Comparison of ENCODE assay signal across 27 mouse cellular contexts in the genomic region with DNA sequence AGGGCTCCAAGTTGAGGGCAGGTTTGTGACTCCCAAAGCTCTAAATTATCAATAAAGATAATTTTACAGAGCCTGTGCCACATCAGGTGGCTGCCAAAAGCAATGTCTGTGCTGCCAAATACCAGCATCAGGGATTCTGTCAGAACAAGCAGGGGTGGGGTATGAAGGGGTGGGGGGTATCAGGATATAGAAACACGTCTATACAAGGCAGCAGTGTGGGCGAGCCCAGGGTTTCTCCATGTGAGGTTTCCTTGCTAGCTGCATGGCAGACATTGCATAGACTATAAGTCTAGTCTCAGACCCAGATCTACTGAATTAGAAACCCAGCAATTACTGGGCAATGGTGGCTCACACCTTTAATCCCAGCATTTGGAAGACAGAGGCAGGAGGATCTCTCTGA. TPM values are rescaled to one million over a fixed set of nuclear protein-coding genes. Genes with fewer than 3 reads are reported as not detected.
DNase-seq lines count a peak whose midpoint lies in the region; ATAC-seq and TF ChIP-seq lines count a peak whose summit lies in the region.
"Had no signal": no experiment of that assay in that cellular context is flagged by ENCODE, and none has a peak within 500 bp of the region (broad histone marks: within the 10 kb centered on the region; RNA-seq: fewer than 3 reads in every experiment).

No protein-coding gene starts in this region.

- no peak overlapping the region for H3K27ac ChIP-seq in forebrain, embryonic 14.5 days (ENCODE audit: low read depth, low read length)
- H3K27ac ChIP-seq in forebrain, postnatal 0 days (ENCODE audit: low read depth, low read length): no peak overlapping the region
- H3K27ac ChIP-seq: embryonic facial prominence, embryonic 10.5 days; embryonic facial prominence, embryonic 12.5 days; forebrain, embryonic 13.5 days had no signal

- no peak overlapping the region for H3K4me2 ChIP-seq in forebrain, embryonic 14.5 days (ENCODE audit: low read length)
- H3K4me2 ChIP-seq in forebrain, postnatal 0 days (ENCODE audit: low read depth): no peak overlapping the region
- H3K4me2 ChIP-seq: embryonic facial prominence, embryonic 12.5 days; forebrain, embryonic 13.5 days had no signal

- DNase-seq in forebrain, embryonic 14.5 days (ENCODE audit: low spot score): peak; percentile 8
- no peak for DNase-seq in forebrain, postnatal 0 days
- DNase-seq in heart, adult 11 months: peak; percentile 22
- no peak for DNase-seq in heart, postnatal 10 days
- DNase-seq in right cerebral cortex, adult 18-20 months: peak; percentile 61
- DNase-seq in right cerebral cortex, postnatal 4 days: no peak
- DNase-seq in brain, adult 2 months (ENCODE audit: low read depth, low spot score): peak; percentile 71
- DNase-seq in cerebellum, postnatal 4 days (ENCODE audit: low spot score in 2 of 2): no peak
- DNase-seq: adrenal gland, adult 8-10 months; adrenal gland, postnatal 14 days; adrenal gland, postnatal 36 days; B cell, adult 2 months; cerebellum, adult 11 months; cerebellum, adult 18-20 months; cerebellum, adult 8-10 months; cerebellum, adult 9-11 months; cerebellum, postnatal 14 days; cerebellum, postnatal 36 days had no signal

- H3K36me3 ChIP-seq in forebrain, embryonic 14.5 days (ENCODE audit: control insufficient read depth, insufficient read depth, low read length): no peaks in the 10 kb centered on the region
- H3K36me3 ChIP-seq in forebrain, postnatal 0 days (ENCODE audit: insufficient read depth): peaks cover 5% of the 10 kb centered on the region; the same call in 1 of the 2 replicates
- H3K36me3 ChIP-seq: embryonic facial prominence, embryonic 10.5 days; embryonic facial prominence, embryonic 12.5 days; G1E had no signal

- intact Hi-C loops in heart, postnatal 10 days (cut with DNase I): no loop called here

- H3K27me3 ChIP-seq in forebrain, embryonic 14.5 days (replicated peaks; ENCODE audit: control insufficient read depth, insufficient read depth, low read length): no peaks in the 10 kb centered on the region
- no peaks in the 10 kb centered on the region for H3K27me3 ChIP-seq in forebrain, postnatal 0 days (ENCODE audit: insufficient read depth, low read length)
- H3K27me3 ChIP-seq: CH12.LX; embryonic facial prominence, embryonic 12.5 days; forebrain, embryonic 13.5 days; Patski had no signal

- TF ChIP-seq CTCF in forebrain, postnatal 0 days (IDR thresholded peaks at IDR 0.05; ENCODE audit: low read depth): no peak

- H3K4me3 ChIP-seq in forebrain, embryonic 14.5 days (ENCODE audit: low read depth, low read length): no peak overlapping the region
- no peak overlapping the region for H3K4me3 ChIP-seq in forebrain, postnatal 0 days (ENCODE audit: low read depth, low read length)
- H3K4me3 ChIP-seq: embryonic facial prominence, embryonic 10.5 days; embryonic facial prominence, embryonic 12.5 days; forebrain, embryonic 13.5 days had no signal

- no peaks in the 10 kb centered on the region for H3K9me3 ChIP-seq in forebrain, embryonic 14.5 days (replicated peaks; ENCODE audit: control insufficient read depth, low read length)
- H3K9me3 ChIP-seq in forebrain, postnatal 0 days (ENCODE audit: low read length): no peaks in the 10 kb centered on the region
- H3K9me3 ChIP-seq: embryonic facial prominence, embryonic 10.5 days; embryonic facial prominence, embryonic 12.5 days; forebrain, embryonic 13.5 days had no signal

- H3K9ac ChIP-seq in forebrain, embryonic 14.5 days (ENCODE audit: low read length): no peak overlapping the region
- H3K9ac ChIP-seq in forebrain, postnatal 0 days: no peak overlapping the region
- H3K9ac ChIP-seq: embryonic facial prominence, embryonic 12.5 days; forebrain, embryonic 13.5 days had no signal

- 70% methylated on average over 2 of the region's 2 CpGs for WGBS in forebrain, embryonic 14.5 days
- WGBS in forebrain, postnatal 0 days: 70% methylated on average over 2 of the region's 2 CpGs

- no peak for ATAC-seq in forebrain, embryonic 14.5 days
- ATAC-seq in forebrain, postnatal 0 days: no peak
- ATAC-seq: activated CD4-positive, CD25-positive, alpha-beta regulatory T cell, adult 4 months; CD4-positive, CD25-positive, alpha-beta regulatory T cell, adult 4 months; forebrain, embryonic 13.5 days; forebrain, embryonic 16.5 days; Patski had no signal

- H3K4me1 ChIP-seq in forebrain, embryonic 14.5 days (ENCODE audit: control insufficient read depth, insufficient read depth, low read length): peaks cover 12% of the 10 kb centered on the region; the same call in 1 of the 2 replicates
- no peaks in the 10 kb centered on the region for H3K4me1 ChIP-seq in forebrain, postnatal 0 days (ENCODE audit: insufficient read depth)

RNA-seq across cellular contexts. Expression of gene Klhl29, which starts 41.3 kb away (rescaled TPM):
- 8.5 and 11.0 TPM in 2 replicates for polyA plus RNA-seq in forebrain, embryonic 14.5 days (2014; fragmentation: Nextera tagmentation; extraction: Ambion mirVana)
- 8.2 and 9.6 TPM in 2 replicates for total RNA-seq in forebrain, postnatal 0 days (2014; rRNA removed)
- polyA plus RNA-seq in forebrain, postnatal 0 days (2015; fragmentation: Nextera tagmentation; extraction: Ambion mirVana): 2.0 and 2.7 TPM in 2 replicates
- 1 to 10 TPM in 1 of 2 experiments, under 1 TPM in 1; 0.96 to 1.1 TPM for total RNA-seq in heart, postnatal 10 days (2021)
- polyA plus RNA-seq: G1E had no signal

Comparison
In these comparisons a context has a peak if more than half of its experiments do, and no peak if none do; other contexts are left out.
1. DNase-seq: peak in forebrain, embryonic 14.5 days (single experiment), heart, adult 11 months (single experiment), right cerebral cortex, adult 18-20 months (single experiment) and brain, adult 2 months (single experiment); none in forebrain, postnatal 0 days (single experiment), heart, postnatal 10 days (0 of 2), right cerebral cortex, postnatal 4 days (single experiment) and cerebellum, postnatal 4 days (0 of 2).